Mouse (Mus musculus) adrenal gland, postnatal 10 days (tissue): Measurements from ENCODE around the gene Kcnh1. TPM values are rescaled to one million over a fixed set of nuclear protein-coding genes. Genes with fewer than 3 reads are reported as not detected.

Experiments used
- DNase-seq: peaks from one replicate; pipeline ENCODE4 v3.0.0; 2021; ENCODE audit warnings: mixed read lengths
- total RNA-seq, 2 experiments: library from RNA; stranded (reverse); gene quantifications; 2 replicates each; pipeline ENCODE4 v1.2.3; 2021

Gene Kcnh1
- total RNA-seq, 2 experiments from 2014 or later = 0.24 to 0.64 TPM

DNA sequence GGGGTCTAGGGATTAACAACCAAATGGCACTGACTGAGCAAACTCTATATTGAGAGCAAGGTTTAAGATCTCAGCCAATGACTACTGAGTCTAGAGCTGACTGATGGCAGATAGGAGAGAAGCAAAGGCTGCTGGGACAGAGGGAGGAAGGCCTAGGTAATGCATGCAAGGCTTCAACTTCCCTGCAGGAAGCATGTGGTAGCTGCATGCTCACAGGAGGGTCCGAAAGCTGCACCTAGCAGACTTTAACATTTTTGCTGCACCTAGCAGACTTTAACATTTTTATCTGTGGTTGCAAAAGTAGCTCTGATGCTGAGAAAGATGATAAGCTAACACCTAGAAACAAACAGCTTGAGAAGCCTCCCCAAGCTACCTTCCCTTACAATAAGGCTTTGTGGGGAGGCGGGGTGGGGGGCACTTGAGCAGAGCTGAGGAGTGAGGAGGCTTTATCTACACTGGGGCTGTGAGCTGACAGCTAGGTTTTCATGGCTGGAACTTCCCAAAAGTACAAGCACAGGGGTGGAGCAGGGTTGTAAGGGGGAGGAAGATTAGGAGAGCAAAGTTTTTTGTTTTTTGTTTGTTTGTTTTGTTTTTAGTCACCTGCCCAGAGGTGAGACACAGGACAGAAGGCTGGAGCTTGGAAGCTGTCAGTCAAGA, 341.0 kb downstream of the Kcnh1 start:
- DNase-seq = no peak

DNA sequence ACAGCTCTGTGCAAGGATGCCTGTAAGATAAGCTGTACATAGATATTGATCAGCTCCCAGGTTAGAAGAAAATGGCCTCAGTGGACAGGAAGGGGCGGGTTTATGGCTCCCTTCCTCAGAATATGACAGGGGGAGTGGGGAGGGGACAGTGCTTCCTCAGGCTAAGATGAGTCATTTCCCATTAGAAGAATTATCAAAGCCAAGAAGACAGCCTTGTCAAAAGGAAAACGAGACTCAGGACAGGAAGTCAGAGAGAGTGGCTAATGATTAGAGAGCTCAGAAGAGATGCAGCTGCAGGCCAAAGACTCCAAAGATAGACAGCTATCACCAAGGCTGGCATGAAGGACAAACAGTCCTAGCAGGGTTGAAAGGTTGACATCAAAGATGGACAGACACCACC, 341.6 kb downstream of the Kcnh1 start:
- DNase-seq = no peak

DNA sequence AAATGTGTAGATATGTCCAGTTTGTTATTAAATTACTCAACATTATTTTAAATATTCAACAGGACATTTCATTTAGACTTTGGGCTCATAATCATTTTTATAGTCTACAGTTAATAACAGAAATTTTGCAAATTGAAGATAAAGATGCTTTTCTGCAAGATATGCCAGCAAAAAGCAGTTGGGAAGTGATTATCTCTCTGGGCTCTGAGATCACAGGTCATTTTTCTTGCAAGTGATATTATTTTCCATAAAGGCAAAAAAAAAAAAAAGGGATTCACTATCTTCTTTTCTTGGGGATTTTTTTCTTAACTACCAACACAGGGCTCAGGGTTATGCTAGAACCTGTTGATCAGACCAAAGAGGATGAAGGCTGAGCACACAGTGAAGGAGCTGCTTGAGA, 342.4 kb downstream of the Kcnh1 start:
- DNase-seq = no peak

DNA sequence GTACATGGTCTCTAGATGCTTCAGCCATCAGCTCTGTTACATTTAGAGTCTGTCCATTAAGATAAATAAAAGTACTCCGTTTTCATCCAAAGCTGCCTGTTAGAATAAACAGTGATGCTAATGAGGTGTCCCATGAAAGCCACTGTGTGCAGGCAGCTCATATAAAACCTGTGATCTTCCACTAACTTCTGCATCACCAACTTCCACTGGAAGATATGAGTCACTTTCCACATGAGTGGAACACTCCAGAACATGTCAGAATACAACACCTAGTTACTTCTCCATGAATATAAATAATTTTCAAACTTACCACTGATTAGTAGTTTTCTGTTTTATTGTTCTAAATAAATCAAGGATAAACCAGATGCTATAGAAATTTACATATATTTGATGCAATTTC, 345.9 kb downstream of the Kcnh1 start:
- no peak for DNase-seq

DNA sequence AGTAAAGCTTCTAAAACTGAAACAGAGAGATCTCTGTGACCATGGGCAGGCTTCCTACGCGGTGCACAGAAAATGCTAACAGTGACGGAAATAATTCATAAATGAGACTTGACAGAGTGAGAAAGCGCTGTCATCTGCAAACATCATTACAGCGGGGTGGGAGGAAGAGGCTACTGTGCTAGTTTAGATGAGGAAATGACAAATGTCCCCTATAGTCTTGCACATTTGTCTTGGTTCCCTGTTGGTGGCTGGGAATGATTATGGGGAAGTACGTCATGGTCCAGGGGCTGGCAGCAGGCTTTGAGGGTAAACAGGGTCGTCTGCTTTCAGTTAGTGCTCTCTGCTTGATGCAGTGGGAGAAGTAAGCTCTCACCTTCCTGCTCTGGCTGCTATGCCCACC, 346.6 kb downstream of the Kcnh1 start:
- no peak for DNase-seq

DNA sequence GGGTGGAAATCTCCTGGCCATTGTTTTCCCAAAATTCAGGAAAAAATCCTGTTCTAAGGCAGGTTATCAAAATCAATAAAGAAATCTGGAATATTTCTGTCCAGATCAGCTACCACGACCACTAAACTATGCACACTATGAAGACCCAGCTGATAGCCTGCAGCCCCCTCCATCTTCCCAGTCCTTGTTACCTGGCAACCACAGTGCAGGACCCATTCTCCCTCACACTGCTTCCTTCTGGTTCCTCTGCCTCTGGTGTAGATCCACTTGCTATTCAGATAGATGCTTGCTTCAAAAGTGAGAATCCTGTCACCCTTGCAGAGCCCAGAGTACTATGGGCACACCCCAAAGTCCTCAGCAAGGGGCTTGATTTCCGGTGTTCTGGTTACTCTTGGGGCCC, 351.5 kb downstream of the Kcnh1 start:
- DNase-seq = no peak

DNA sequence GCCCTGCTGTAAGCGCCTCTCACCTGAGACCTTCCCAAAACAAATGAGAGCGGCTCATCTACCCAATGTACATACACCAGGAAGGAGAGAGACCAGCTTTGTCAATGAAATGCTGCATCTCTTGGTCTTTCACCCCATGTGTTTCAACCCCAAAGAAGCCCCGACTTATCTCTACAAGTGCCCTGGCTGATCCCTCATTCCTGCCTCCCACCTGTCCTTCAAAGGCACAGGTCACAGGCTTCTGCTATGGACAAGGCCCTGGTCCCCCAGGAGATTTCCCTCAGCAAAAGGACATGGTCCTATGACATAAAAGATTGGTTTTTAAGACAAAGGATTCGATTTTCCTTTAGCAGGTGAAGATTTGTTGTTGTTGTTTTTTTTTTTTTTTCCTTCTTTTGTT, 353.1 kb downstream of the Kcnh1 start:
- no peak for DNase-seq

DNA sequence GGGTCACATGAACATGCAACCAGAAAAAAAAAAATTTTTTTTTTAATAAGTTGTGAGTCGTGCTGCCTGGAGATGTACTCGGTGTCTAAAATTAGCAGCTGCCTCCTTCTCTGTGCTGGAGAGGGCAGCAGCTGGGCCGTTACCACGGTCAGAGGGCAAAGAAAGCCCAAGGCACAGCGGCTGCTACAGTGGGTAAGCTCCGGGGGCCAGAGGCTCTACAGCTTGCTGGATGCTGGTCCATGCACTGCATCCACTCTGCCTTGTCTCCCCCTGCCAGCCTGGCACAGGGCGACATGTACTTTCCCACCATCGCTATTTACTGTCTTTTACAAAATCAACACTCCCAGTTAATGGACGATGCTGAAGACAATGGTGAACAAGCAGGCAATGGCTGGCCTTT, 353.5 kb downstream of the Kcnh1 start:
- no peak for DNase-seq

DNA sequence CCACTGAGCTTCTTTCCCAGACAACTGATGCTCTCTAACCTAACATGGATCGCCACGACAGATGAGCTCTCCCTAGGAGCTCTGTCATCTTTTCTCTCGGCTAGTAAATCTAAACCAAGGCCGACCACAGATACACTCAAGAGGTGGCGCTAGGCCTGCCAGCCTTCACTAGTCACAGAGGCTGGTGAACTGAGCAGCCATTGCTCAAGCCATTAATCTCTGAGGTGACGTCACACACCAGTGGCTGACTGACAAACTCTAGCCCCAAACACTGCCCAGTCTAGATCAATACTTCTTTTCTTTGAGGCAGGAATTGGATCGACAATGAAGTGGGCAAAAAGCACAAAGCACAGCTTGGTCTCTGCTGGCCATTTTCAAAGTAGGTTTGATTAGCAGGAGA, 354.3 kb downstream of the Kcnh1 start:
- no peak for DNase-seq

DNA sequence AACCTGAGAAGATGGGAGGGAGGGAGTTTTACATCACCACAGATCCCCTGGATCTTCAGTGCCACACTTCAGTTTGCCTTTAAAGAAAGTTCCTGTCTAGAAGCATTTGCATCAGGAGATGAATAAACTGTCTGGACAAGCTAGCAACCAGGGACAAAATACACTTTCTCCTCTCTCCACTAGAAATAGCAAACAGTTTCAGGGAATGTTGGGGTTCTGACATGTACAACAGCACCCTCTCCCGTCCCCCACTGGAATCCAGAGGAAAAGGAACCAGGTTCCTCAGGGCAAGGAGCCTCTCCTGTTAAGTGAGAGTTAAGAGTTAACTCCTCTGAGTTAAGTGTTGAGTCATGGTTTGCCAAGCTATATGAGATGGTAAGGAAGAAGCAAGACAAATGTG, 356.3 kb downstream of the Kcnh1 start:
- DNase-seq = no peak

DNA sequence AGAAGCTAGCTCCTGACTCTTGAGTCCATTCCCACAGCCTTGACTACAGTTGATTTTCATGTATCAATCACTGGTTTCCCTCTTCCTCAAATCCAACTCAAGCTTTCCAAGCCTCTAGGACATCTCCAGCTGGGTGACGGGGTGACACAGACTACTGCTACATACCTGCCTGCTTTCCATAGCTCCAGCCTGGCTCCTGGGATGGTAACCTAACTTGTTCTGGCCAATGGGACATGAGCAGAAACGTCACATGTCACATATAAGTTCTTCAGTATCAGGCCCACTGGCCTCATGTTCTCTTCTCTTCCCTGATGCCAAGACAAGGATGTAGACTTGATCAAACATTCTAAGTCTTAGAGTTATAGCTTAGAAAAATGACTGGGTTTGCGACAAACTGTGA, 360.0 kb downstream of the Kcnh1 start:
- no peak for DNase-seq

DNA sequence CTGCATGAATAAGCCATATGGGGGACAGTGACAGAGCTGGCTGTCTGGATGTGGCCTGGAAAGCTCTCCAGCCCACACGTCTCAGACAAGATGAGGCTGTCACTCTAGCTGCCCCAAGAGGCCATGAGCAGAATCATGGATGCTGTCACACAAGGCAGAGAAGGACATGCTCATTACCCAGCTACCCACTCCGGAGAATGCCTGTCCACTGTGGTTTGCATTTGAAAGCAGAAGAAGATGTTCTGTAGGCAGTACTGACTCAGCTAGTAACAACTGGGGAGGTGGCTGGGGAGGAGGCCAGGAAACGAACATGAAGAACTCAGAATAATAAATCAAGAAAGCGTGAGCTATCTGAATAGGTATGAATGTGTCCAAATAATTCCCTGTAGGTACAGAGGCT, 364.9 kb downstream of the Kcnh1 start:
- no peak for DNase-seq

DNA sequence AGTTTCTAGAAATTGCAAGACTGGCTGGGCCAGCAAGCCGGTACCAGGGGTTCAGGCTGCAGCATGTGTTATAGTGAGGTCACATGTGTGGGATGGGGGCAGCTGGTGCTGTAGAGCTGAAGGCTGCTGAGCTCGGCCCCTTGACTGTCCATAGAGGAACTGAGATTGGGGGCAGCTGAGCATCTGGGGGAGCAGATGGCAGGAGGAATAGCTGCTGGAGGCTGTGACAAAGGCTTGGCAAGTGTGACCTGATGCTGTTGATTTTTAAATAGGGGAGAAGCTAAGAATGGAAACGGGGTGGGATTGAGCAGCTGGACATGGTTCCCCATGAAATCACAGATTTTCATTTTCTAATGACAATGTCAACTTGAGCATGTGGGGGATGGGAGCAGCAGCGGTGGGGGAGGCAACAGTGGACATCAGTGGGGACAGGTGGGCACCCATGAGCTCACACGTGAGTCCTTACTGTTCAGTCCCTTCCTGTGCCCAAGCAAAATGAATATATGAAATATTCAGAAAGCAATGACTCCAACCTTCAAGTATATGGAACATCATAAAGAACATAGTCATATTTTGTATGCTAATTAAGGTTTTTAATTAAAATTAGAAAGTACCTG, 367.5 kb downstream of the Kcnh1 start:
- no peak for DNase-seq

DNA sequence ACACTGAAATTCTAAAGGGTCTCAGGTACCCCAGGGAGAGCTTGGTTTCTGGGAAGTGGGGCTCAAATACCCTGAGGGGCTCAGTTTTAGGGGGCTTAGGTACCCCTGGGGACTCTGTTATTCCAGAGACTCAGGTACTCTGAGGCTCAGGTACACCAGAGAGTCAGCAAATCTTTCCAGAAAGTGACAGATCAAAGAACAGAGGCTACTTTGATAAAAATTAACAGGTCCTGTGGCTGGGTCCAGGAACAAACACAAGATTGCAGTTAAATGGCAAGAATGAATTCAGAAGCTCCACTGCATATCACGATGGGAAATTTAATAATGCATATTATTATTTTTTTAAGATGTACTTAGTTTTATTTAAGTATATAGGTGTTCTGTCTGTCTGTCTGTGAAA, 368.8 kb downstream of the Kcnh1 start:
- no peak for DNase-seq

Other genes with a start within 250 kb of the Kcnh1 start
- under 1 TPM; 0.15 to 0.48 TPM for gene Rd3, start 213.4 kb upstream of the Kcnh1 start, total RNA-seq
- gene Traf5, start 98.2 kb upstream of the Kcnh1 start, total RNA-seq = 10 to 100 TPM in 1 of 2 experiments, 1 to 10 TPM in 1; 8.4 to 10.6 TPM
- 10 to 100 TPM; 28.8 to 42.4 TPM for gene Rcor3, start 52.7 kb upstream of the Kcnh1 start, total RNA-seq